Mouse (Mus musculus) left cerebral cortex, postnatal 4 days (tissue): ENCODE measurements around the gene Pycard. TPM values are rescaled to one million over a fixed set of nuclear protein-coding genes. Genes with fewer than 3 reads are reported as not detected.
A peak's percentile ranks its signal among the peaks of the same experiment; 100 is the strongest.
"Not testable (repeated sequence)": the region's sequence is repeated elsewhere in the genome, so short reads cannot be mapped to it uniquely, and the experiment has no call there.

Source experiments
- DNase-seq: peaks from one replicate; pipeline ENCODE4 v3.0.0-alpha.2; 2022
- intact Hi-C: fragments of 180-260 bp; cut with DNase I; formaldehyde crosslinking; loops from one replicate; pipeline ENCODE4 v1.15.1; 2025
- total RNA-seq, 2 experiments: library from RNA; stranded (reverse); gene quantifications; 2 replicates each; pipeline ENCODE4 v1.2.3; 2021

Pycard gene
- total RNA-seq: 1 to 10 TPM; 2.4 to 3.3 TPM

DNA sequence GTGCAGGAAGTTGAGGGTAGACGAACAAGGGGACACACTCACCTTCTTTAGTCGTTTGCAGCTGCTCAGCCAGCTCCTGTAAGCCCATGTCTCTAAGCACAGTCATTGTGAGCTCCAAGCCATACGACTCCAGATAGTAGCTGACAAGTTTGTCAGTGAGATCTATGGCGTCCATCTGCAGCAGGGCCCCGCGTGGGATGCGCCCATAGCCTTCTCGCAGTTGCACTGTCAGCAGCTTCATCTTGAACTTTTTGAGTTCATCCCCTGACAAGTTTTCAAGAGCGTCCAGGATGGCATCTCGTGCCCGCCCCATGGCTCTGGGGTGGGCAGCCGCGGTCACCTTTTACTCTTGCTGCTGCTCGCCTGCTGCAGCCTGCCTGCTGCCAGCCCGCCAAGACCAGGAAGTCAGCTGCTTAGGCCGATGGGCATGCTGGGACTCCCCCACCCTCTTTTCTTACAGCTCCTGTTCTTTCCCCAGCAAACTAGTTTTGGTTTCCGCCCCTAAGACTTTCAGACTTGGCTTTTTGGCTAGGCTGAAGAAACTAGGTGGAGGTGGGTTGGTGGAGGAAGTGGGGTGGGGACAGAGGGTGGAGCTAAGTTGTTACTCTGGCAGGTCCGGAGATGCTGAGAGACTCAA lies at the start of gene Pycard:
Gene Pycard (minus strand): TSS at position 527 of the 637 bp plus-strand sequence.
- intact Hi-C loops: no loop called here
- DNase-seq: no peak

DNA sequence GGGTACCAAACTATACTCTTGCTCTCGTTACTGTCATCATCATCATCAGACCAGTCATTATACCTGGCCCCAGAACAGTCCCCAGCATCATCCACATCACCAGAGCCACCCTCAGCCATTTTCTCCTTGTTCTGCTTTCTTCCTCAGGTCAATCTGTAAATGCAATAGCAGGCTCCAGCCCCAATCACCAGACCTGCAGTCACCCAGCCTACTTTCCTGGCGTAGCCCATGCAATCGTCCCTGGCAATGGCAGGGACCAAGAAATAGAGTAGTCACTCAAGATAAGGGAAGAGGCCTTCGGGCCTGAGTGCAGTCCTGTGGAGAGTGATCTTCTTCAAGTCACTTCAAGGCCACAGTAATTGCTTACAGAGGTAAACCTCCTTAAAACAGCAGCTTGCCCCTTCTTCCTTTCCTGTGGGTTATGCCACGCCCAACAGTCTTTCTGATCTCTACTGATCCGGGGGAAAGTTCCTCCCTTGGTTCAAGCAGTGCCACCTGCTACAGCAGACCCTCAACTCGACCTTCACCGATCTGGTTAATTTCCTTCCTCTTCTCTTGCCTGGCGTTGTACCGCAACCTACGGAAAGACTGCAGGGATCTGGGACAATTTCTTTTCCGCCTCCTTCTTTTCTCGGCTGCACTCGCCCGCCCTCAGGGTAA lies 48.6 kb upstream of the Pycard start:
- DNase-seq, intact Hi-C loops: not testable (repeated sequence)

DNA sequence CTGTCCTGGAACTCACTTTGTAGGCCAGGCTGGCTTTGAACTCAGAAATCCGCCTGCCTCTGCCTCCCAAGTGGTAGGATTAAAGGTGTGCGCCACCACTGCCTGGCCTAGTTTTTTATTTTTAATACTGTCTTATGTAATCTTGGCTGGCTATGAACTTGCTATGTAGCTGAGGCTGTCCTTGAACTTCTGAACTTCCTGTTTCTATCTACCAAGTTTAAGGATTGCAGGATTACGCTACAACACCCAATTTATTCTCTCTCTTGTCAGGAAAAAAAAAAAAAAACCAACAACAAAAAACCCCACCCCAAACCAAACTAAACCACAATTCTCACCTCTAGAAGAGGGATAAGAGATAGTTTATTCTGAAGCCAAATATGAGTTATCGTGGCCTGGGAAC lies 39.9 kb upstream of the Pycard start:
- intact Hi-C loops: no loop called here
- no peak for DNase-seq

GRCm38 (mm10) chr7:128032989-128033293 lies 39.3 kb upstream of the Pycard start:
- DNase-seq: no peak
- intact Hi-C loops: no loop called here

- intact Hi-C loops: no loop called here
- DNase-seq: no peak
Observed at GRCm38 (mm10) chr7:128032290-128032988, 38.8 kb upstream of the Pycard start.

- intact Hi-C loops: no loop called here
- DNase-seq: peak; percentile 13
Observed at GRCm38 (mm10) chr7:128031403-128031976, 37.8 kb upstream of the Pycard start.

- intact Hi-C loops: no loop called here
- DNase-seq: no peak
Observed at GRCm38 (mm10) chr7:128025381-128025780, 31.7 kb upstream of the Pycard start.

- DNase-seq: no peak
- intact Hi-C loops: no loop called here
Observed at GRCm38 (mm10) chr7:128024932-128025331, 31.3 kb upstream of the Pycard start.

- intact Hi-C loops: no loop called here
- no peak for DNase-seq
Observed at GRCm38 (mm10) chr7:128024364-128024763, 30.7 kb upstream of the Pycard start.

DNA sequence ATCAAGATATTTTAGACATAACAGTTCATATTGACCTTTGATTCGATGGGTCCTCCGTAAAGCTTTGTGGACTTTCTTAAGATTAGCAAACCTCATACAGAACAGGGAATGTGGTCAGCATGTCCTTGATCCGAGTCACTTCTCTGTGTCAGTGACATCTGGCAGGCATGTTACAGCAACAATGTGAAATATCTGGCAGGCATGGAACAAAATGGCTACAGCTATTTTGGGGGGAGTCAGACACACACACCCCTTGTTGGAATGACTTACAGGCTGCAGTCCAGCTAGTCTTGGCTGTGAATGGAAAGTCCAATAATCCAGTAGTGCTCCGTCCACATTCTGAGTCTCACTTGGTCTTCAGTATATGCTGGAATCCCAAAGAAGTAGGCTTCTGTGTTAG lies 29.9 kb upstream of the Pycard start:
- intact Hi-C loops: no loop called here

GRCm38 (mm10) chr7:128022974-128023373 lies 29.3 kb upstream of the Pycard start:
- DNase-seq: no peak
- intact Hi-C loops: no loop called here

More for the DNA sequence above, 29.9 kb upstream of the Pycard start:
- no peak for DNase-seq

- intact Hi-C loops: no loop called here
Observed at GRCm38 (mm10) chr7:128019187-128019586, 25.5 kb upstream of the Pycard start.

DNA sequence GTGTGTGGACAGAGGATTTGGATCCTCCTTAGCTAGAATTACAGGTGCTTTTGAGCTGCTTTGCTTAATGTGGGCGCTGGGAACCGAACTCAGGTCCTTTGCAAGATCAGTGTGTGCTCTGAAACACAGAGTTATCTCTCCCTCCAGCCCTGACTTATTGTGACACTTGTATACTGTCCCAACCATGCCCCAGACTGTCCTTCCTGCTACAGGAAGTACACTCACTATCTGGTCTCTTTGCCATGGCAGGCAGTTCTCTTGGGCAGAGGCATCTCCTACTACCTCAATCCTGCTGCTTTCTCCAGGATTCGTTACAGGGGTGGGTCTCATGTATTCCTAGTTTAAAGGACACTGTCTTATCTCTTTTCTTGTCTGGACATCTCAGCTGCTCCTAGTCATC lies 24.6 kb upstream of the Pycard start:
- intact Hi-C loops: no loop called here
- no peak for DNase-seq

More at GRCm38 (mm10) chr7:128019187-128019586, 25.5 kb upstream of the Pycard start:
- no peak for DNase-seq

- no peak for DNase-seq
- intact Hi-C loops: no loop called here
Observed at GRCm38 (mm10) chr7:128016650-128017049, 23.0 kb upstream of the Pycard start.

DNA sequence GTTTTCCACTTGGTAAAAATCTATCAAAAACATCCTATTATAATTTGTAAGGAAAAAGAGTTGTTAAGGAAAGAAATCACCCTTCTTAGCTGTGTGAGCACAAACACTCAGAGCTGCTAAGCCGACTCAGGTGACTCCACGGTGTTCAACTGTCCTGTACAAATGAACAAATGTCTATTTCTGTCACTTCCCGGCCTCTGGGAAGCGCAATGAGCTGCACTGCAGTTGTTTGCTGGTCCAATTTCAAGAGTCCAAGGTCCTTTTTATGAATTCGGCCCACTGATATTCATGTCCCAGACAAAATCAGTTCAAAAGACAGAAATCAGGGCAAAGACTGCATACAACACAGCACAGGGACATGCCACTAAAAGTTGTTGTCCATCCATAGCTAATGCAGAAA lies 22.5 kb upstream of the Pycard start:
- intact Hi-C loops, DNase-seq: not testable (repeated sequence)

- DNase-seq: no peak
- intact Hi-C loops: no loop called here
Observed at GRCm38 (mm10) chr7:128013116-128013515, 19.4 kb upstream of the Pycard start.

DNA sequence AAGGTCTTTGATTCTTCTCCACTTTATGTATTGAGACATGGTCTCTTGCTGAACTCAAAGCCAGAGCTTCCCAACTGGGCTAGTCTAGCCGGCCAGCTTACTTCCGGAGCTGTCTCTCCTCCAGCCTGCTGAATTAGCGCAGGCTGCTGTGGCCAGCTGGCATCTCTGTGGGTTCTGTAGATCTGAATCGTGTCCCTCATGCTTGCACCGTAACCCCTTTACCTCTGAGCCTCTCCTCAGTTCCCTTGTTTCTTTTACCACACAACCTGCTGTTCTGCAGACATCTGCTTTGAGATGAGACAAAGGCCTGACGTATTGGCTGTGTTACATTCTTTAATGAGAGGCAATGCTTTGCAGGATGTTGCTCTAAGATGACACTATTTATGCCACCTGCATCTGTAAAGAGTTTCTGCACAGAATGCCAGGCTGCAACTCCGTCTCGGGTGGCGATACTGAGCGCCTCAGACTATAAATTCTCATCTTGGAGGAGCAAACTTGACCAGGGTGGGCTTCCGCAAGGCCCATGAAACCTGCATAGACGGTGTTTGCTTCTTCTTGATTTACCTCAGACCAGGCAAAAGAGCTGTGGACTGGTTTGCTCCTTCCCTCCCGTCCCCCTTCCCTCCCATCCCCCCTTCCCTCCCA lies 18.6 kb upstream of the Pycard start:
- no peak for DNase-seq
- intact Hi-C loops: no loop called here

DNA sequence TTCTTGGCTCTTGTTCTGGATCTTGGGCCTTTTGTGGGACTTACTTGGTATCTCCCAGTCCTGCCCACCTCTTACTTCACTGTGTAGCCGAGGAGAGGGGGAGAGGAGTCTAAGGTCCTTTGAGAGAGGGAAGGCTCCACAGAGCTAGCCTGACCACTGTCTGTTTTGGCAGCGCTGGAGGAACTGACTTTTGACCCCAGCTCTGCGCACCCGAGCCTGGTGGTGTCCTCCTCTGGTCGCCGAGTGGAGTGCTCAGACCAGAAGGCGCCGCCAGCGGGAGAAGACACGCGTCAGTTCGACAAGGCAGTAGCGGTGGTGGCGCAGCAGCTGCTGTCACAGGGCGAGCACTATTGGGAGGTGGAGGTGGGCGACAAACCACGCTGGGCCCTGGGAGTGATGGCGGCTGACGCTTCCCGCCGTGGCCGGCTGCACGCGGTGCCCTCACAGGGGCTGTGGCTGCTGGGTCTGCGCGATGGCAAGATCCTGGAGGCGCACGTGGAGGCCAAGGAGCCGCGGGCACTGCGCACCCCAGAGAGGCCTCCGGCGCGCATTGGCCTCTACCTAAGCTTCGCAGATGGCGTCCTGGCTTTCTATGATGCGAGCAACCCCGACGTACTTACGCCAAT lies 16.2 kb upstream of the Pycard start:
- intact Hi-C loops: no loop called here
- no peak for DNase-seq

GRCm38 (mm10) chr7:128006193-128006592 lies 12.5 kb upstream of the Pycard start:
- intact Hi-C loops: no loop called here
- DNase-seq: no peak

- intact Hi-C loops: no loop called here
- no peak for DNase-seq
Observed at GRCm38 (mm10) chr7:128004487-128005362, 11.1 kb upstream of the Pycard start.
